Mouse (Mus musculus) right cerebral cortex, postnatal 25 days (tissue): ENCODE results near the gene Slc15a4.

Experiments used
- DNase-seq: peaks from one replicate; pipeline ENCODE4 v3.0.0; 2022

Slc15a4 gene

GRCm38 (mm10) chr5:127632167-127633145 is at the start of gene Slc15a4, which contains the start of gene Glt1d1:
Gene Slc15a4, minus strand, starts transcription at chr5:127632897.
Gene Glt1d1, plus strand, starts transcription at chr5:127632262.
- DNase-seq, result peak; percentile 51

GRCm38 (mm10) chr5:127678501-127678900 is 45.8 kb upstream of the Slc15a4 start:
- no peak for DNase-seq

GRCm38 (mm10) chr5:127677561-127677960 is 44.9 kb upstream of the Slc15a4 start:
- DNase-seq, result no peak

- DNase-seq, result no peak
Observed at GRCm38 (mm10) chr5:127673913-127674312, 41.2 kb upstream of the Slc15a4 start.

GRCm38 (mm10) chr5:127660979-127661378 is 28.3 kb upstream of the Slc15a4 start:
- no peak for DNase-seq

- no peak for DNase-seq
Observed at GRCm38 (mm10) chr5:127660267-127660666, 27.6 kb upstream of the Slc15a4 start.

- no peak for DNase-seq
Observed at GRCm38 (mm10) chr5:127659312-127659711, 26.6 kb upstream of the Slc15a4 start.

- DNase-seq, result no peak
Observed at GRCm38 (mm10) chr5:127658257-127658656, 25.6 kb upstream of the Slc15a4 start.

GRCm38 (mm10) chr5:127649077-127649476 is 16.4 kb upstream of the Slc15a4 start:
- no peak for DNase-seq

GRCm38 (mm10) chr5:127648046-127648445 is 15.3 kb upstream of the Slc15a4 start:
- no peak for DNase-seq

GRCm38 (mm10) chr5:127641185-127641958 is 8.7 kb upstream of the Slc15a4 start:
- no peak for DNase-seq

- no peak for DNase-seq
Observed at GRCm38 (mm10) chr5:127640359-127640758, 7.7 kb upstream of the Slc15a4 start.

- DNase-seq, result no peak
Observed at GRCm38 (mm10) chr5:127639635-127640034, 6.9 kb upstream of the Slc15a4 start.

- DNase-seq, result no peak
Observed at GRCm38 (mm10) chr5:127639067-127639605, 6.4 kb upstream of the Slc15a4 start.

GRCm38 (mm10) chr5:127638177-127638576 is 5.5 kb upstream of the Slc15a4 start:
- DNase-seq, result no peak

GRCm38 (mm10) chr5:127637622-127638021 is 4.9 kb upstream of the Slc15a4 start:
- DNase-seq, result no peak

- DNase-seq, result no peak
Observed at GRCm38 (mm10) chr5:127633666-127634065, 969 bp upstream of the Slc15a4 start.

GRCm38 (mm10) chr5:127633188-127633587 is 491 bp upstream of the Slc15a4 start:
- no peak for DNase-seq

- no peak for DNase-seq
Observed at GRCm38 (mm10) chr5:127631671-127632070, 1.0 kb downstream of the Slc15a4 start.

GRCm38 (mm10) chr5:127627242-127627641 is 5.5 kb downstream of the Slc15a4 start:
- no peak for DNase-seq

GRCm38 (mm10) chr5:127624427-127625213 is 8.1 kb downstream of the Slc15a4 start:
- no peak for DNase-seq

- DNase-seq, result no peak
Observed at GRCm38 (mm10) chr5:127621108-127621507, 11.6 kb downstream of the Slc15a4 start.
